Mouse (Mus musculus) heart, embryonic 13.5 days (tissue): ENCODE measurements around the gene Camk1g. TPM values are rescaled to one million over a fixed set of nuclear protein-coding genes. Genes with fewer than 3 reads are reported as not detected.

ENCODE experiments used
- ATAC-seq: fragments of 200-750 bp; cut with Nextera tagmentation; 2 replicates; pipeline ENCODE4 v1.8.0; 2017; ENCODE audit warnings: moderate TSS enrichment; ENCODE audit not compliant: insufficient number of reproducible peaks, low FRiP score, low TSS enrichment; ENCODE audit errors: extremely low read depth
- H3K27ac ChIP-seq: fragments of 300-500 bp; sonication (generic); replicated peaks from 2 replicates; pipeline ENCODE4 v1.5.1; 2015; ENCODE audit warnings: moderate library complexity, mild to moderate bottlenecking, inconsistent platforms
- H3K27me3 ChIP-seq: fragments of 300-500 bp; sonication (generic); replicated peaks from 2 replicates; pipeline ENCODE4 v1.6.1; 2015; ENCODE audit warnings: mild to moderate bottlenecking, inconsistent platforms
- H3K36me3 ChIP-seq: fragments of 300-500 bp; sonication (generic); 2 replicates; pipeline ENCODE4 v1.6.1; 2015; ENCODE audit warnings: mild to moderate bottlenecking, inconsistent platforms
- H3K4me1 ChIP-seq: fragments of 300-500 bp; sonication (generic); 2 replicates; pipeline ENCODE4 v1.6.1; 2015; ENCODE audit warnings: inconsistent platforms
- H3K4me2 ChIP-seq: fragments of 300-500 bp; sonication (generic); 2 replicates; pipeline ENCODE4 v1.6.1; 2015; ENCODE audit warnings: inconsistent platforms, mild to moderate bottlenecking, moderate library complexity
- H3K4me3 ChIP-seq: fragments of 300-500 bp; sonication (generic); 2 replicates; pipeline ENCODE4 v1.5.1; 2015; ENCODE audit warnings: moderate library complexity, mild to moderate bottlenecking, inconsistent platforms
- H3K9ac ChIP-seq: fragments of 300-500 bp; sonication (generic); 2 replicates; pipeline ENCODE4 v1.6.1; 2015; ENCODE audit warnings: inconsistent platforms, mild to moderate bottlenecking, moderate library complexity
- H3K9me3 ChIP-seq: fragments of 300-500 bp; sonication (generic); 2 replicates; pipeline ENCODE4 v1.6.1; 2016; ENCODE audit warnings: inconsistent platforms
- WGBS: fragments of 180-500 bp; shearing (Covaris S2); methylation state at CpG from one replicate; pipeline ENCODE4 v1.1.7; 2015; ENCODE audit warnings: mixed read lengths; 5-methylcytosine and 5-hydroxymethylcytosine counted together
- polyA plus RNA-seq: library from polyadenylated mRNA; unstranded; fragments of >200 nt; fragmentation: Nextera tagmentation; extraction: Ambion mirVana; gene quantifications from 2 replicates; pipeline ENCODE4 v1.2.1, GENCODE M21; 2015

The Camk1g gene
- polyA plus RNA-seq, 1 experiment from 2014 or later = 7.5 TPM

DNA sequence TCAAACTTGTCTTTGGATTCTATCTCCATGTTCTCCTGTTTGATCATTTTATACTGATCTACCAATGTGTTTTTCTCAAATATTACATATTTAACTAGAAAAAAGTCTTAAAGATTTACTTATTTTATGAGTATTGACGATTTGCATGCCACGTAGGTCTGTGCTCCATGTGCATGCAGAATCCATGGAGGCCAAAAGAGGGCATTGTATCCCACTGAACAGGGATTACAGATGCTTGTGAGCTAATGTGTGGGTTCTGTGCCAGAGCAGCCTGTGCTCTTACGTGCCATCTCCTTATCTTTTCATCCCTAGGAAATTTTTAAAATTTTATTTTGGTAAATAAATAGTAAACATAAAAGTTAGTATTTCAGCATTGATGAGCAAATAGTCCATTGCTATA is 22.2 kb upstream of the Camk1g start:
- no peak overlapping the region for H3K4me3 ChIP-seq
- H3K9me3 ChIP-seq = no peaks in the 10 kb centered on the region
- ATAC-seq = no peak
- H3K4me1 ChIP-seq = peaks cover 47% of the 10 kb centered on the region
- no peak overlapping the region for H3K27ac ChIP-seq
- no peak overlapping the region for H3K9ac ChIP-seq
- 80% methylated on average over 3 of the region's 3 CpGs for WGBS
- H3K4me2 ChIP-seq = no peak overlapping the region
- H3K36me3 ChIP-seq = no peaks in the 10 kb centered on the region
- no peaks in the 10 kb centered on the region for H3K27me3 ChIP-seq

DNA sequence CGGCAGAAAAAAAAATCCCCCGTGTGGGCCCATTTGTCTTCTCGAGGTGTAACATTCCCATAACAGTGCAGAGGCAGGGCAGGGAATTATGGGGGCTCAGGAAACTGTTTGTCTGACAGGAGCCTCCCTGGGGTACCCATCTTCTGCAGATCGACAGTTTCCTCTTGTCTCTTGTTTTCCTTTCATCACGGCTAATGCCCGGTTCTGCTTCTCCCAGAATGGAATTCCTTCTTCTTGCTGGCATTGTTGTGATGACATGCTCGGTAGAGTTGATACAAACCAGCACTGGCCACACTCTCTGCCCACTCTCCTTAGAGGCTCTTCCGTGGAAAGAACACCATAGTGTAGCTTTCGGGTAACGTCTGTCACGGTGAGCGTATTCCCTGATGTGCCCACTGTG is 19.9 kb upstream of the Camk1g start:
- Histone ChIP-seq H3K9me3 (no peaks in the 10 kb centered on the region), H3K4me2 (peak overlapping the region; percentile 34), H3K4me3 (no peak overlapping the region), H3K27ac (peak overlapping the region; percentile 64; the same call in 1 of the 2 replicates), H3K4me1 (peaks cover 51% of the 10 kb centered on the region), H3K9ac (0 out of 2 replicates have a peak overlapping the region, but pooled peaks have one; percentile 19), H3K36me3 (no peaks in the 10 kb centered on the region), H3K27me3 (no peaks in the 10 kb centered on the region)
- WGBS = 23% methylated on average over 12 of the region's 12 CpGs
- no peak for ATAC-seq

DNA sequence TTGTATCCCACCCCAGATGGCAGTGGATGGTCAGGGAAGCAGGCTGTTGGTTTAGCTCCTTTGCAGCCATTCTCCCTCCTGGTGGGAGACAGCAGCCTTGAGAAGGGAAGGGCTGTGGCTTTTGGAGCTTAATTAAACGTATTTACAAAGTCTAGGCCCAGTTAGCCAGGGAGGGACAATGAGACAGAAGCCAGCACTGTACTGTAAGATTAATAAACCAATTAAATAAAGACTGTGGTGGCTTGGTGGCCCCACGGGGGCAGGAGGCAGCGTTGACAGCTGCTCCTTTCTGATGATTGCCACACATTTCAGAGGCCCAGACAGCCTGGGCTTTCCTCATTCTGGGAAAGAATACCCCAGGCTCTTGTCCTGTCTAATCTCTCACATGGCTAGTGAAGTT is 19.4 kb upstream of the Camk1g start:
- WGBS = 17% methylated on average over 3 of the region's 3 CpGs
- no peak for ATAC-seq
- peak overlapping the region; percentile 64 for H3K27ac ChIP-seq

DNA sequence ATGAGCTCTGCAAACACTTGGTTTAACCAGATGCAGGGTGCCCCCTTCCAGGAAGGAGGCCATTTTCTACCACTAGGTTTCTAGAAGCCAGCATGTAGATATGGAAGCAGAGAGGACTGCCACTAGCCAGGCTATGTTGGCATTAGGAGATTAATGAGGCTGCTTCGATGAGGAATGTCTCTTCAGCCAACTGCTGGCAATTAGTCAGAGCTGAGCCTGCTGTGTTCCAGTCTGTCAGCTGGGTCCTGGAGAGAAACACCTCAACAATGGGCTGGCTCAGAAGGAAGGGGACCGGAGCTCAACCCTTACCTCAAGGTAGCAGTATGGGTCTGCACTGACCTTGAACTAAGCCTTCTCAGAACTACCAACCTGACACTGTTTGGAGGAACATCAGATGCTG is 17.1 kb upstream of the Camk1g start:
- H3K9me3 ChIP-seq = no peaks in the 10 kb centered on the region
- H3K9ac ChIP-seq = no peak overlapping the region
- H3K4me2 ChIP-seq = no peak overlapping the region
- no peaks in the 10 kb centered on the region for H3K36me3 ChIP-seq
- H3K4me1 ChIP-seq = peaks cover 62% of the 10 kb centered on the region
- no peak for ATAC-seq
- H3K27ac ChIP-seq = no peak overlapping the region
- H3K27me3 ChIP-seq = no peaks in the 10 kb centered on the region
- WGBS = 47% methylated on average over 2 of the region's 2 CpGs
- no peak overlapping the region for H3K4me3 ChIP-seq

More for the DNA sequence above, 19.4 kb upstream of the Camk1g start:
- Histone ChIP-seq H3K9ac (peak overlapping the region; percentile 25; the same call in 1 of the 2 replicates), H3K4me3 (no peak overlapping the region), H3K9me3 (no peaks in the 10 kb centered on the region), H3K4me1 (peaks cover 51% of the 10 kb centered on the region), H3K4me2 (peak overlapping the region; percentile 34), H3K27me3 (no peaks in the 10 kb centered on the region), H3K36me3 (no peaks in the 10 kb centered on the region)

DNA sequence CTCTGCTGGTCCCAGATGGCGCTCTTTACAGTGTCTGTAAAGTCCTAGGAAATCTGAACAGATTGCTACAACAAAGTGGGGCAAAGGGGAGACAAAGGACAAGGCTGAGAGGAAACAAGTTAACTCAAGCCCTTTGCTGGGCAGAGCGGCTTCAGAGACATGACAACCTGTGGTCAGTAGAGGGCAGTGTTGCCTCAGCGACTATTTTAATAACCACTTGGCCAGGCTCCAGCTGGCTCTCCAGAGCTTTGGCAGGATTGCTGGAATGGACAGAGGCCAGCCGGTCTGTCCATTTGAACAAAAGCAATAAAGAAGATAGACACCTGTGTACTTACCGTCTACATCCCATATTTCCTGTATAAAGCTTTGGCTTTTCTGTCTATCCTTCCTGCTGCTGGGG is 16.0 kb upstream of the Camk1g start:
- no peaks in the 10 kb centered on the region for H3K9me3 ChIP-seq
- peaks cover 72% of the 10 kb centered on the region for H3K4me1 ChIP-seq
- H3K27ac ChIP-seq = no peak overlapping the region
- H3K36me3 ChIP-seq = no peaks in the 10 kb centered on the region
- H3K4me2 ChIP-seq = no peak overlapping the region
- ATAC-seq = no peak
- no peak overlapping the region for H3K4me3 ChIP-seq
- no peak overlapping the region for H3K9ac ChIP-seq
- no peaks in the 10 kb centered on the region for H3K27me3 ChIP-seq
- under 1% methylated on average over 5 of the region's 5 CpGs for WGBS

DNA sequence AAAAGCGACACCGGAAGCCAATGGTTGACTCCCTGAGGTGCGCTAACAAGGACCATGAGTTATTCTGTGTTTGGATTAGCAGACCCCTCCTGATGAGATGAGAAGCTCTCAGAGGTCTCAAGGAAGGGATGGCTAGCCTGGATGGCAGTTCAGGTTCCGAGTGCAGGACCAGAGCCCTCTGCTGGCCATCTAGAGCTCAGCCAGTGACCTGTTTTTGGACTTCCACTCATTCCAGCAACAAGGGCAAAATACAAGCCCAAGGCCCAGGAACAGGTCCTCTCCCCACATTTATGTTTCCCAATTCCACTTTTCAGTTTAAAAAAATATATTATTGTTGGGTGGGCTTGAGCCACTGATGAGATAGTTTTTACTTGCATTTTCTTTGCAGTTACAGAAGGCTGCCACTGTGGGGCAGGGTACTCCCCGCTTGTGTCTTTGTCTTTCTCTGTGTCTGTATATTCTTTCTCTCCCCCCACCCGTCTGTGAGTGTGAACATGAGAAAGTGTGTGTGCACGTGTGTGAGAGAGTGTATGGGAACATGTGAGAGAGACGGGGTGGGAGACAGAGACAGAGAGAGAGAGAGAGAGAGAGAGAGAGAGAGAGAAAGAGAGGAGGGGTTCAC is 12.9 kb upstream of the Camk1g start:
- H3K9me3 ChIP-seq = no peaks in the 10 kb centered on the region
- H3K9ac ChIP-seq = peak overlapping the region; percentile 73
- peak overlapping the region; percentile 51 for H3K4me3 ChIP-seq
- peak overlapping the region; percentile 79 for H3K4me2 ChIP-seq
- 3% methylated on average over 8 of the region's 8 CpGs for WGBS
- peaks cover 40% of the 10 kb centered on the region for H3K4me1 ChIP-seq
- no peaks in the 10 kb centered on the region for H3K27me3 ChIP-seq
- ATAC-seq = no peak
- H3K36me3 ChIP-seq = no peaks in the 10 kb centered on the region
- peak overlapping the region; percentile 79 for H3K27ac ChIP-seq

DNA sequence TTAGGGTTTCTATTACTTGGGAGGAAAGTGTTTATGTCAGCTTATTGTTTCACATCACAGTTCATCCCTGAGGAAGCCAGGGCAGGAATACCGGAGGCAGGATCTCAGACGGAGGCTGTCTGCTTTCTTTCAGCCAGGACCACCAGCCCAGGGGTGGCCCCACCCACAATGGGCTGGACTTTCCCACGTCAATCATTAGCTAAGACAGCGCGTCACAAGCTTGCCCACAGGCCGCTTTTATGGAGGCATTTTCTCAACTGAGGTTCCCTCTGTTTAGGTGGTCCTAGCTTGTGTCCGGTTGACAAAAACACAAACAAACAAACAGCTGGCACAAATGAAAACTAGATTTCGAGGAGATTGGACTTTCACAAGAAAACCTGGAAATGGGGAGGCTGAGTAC is 12.3 kb upstream of the Camk1g start:
- under 1% methylated on average over 8 of the region's 8 CpGs for WGBS
- ATAC-seq = peak; percentile 51; the same call in 1 of the 2 replicates
- Histone ChIP-seq H3K4me3 (peak overlapping the region; percentile 51), H3K9ac (peak overlapping the region; percentile 70), H3K4me2 (peak overlapping the region; percentile 79), H3K27ac (peak overlapping the region; percentile 79), H3K9me3 (no peaks in the 10 kb centered on the region), H3K36me3 (no peaks in the 10 kb centered on the region), H3K4me1 (peaks cover 39% of the 10 kb centered on the region), H3K27me3 (no peaks in the 10 kb centered on the region)

DNA sequence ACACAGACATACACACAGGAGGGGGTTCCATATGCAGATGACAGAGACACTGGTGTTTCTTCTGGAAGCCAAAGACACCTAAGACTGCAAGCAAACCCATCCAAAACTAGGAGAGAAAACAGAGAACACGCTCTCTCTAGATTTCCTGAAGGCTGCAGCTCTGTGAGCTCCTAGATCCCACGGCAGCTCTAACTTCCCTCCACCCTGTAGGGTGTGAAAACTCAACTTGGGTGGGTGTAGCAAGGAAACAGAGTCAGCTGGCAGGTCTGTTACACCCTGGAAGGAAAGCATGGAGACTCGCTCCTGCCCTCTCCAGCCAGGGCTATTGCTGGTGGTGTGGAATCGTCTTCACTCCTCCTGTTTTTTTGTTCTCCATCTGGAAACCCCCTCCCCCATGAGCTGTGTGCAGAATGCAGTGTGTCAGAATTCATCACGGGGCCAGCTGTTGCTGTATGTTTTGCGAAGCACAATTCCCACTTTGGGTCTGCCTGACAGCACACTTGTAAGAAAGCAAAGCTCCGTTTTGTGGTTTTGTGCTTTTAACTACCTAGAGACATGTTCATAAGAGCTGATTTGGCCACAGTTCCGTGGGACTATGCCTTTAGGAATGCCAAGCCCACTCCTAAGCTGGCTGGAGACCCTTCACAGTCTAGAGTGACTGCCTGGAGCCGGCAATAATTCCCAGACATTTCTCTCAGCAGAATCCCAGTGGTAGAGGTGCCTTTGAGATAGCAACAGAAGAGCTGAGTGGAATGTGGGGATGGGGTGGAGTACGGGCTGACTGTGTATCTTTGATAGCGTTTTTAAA is 11.7 kb upstream of the Camk1g start:
- Histone ChIP-seq H3K27ac (peak overlapping the region; percentile 79), H3K4me1 (peaks cover 32% of the 10 kb centered on the region), H3K4me2 (peak overlapping the region; percentile 79), H3K9me3 (no peaks in the 10 kb centered on the region), H3K27me3 (no peaks in the 10 kb centered on the region), H3K36me3 (no peaks in the 10 kb centered on the region), H3K9ac (peak overlapping the region; percentile 70), H3K4me3 (peak overlapping the region; percentile 51)
- 23% methylated on average over 11 of the region's 11 CpGs for WGBS
- ATAC-seq = no peak; the same call in 1 of the 2 replicates

DNA sequence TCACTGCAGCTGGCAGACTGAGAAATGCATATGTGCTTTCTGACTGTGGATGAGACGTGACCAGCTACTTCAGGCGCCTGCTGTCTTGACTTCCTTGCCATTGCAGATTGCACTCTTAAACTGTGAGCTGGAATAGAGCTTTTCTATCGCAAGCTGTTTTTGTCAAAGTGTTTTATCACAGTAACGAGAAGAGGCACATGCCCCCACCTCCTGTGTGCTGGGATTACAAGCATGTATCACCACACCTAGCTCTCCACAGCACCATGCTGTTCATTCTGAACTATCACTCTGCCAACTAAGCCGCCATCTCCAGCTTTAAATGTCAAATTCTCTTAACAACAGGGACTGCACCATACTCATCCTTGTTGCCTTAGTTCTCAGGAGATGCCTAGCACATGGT is 10.8 kb upstream of the Camk1g start:
- H3K27ac ChIP-seq = no peak overlapping the region
- 77% methylated on average over 5 of the region's 5 CpGs for WGBS
- no peak for ATAC-seq
- H3K36me3 ChIP-seq = no peaks in the 10 kb centered on the region
- no peak overlapping the region for H3K4me2 ChIP-seq
- no peaks in the 10 kb centered on the region for H3K27me3 ChIP-seq
- peaks cover 32% of the 10 kb centered on the region for H3K4me1 ChIP-seq
- no peaks in the 10 kb centered on the region for H3K9me3 ChIP-seq
- H3K9ac ChIP-seq = no peak overlapping the region
- no peak overlapping the region for H3K4me3 ChIP-seq

DNA sequence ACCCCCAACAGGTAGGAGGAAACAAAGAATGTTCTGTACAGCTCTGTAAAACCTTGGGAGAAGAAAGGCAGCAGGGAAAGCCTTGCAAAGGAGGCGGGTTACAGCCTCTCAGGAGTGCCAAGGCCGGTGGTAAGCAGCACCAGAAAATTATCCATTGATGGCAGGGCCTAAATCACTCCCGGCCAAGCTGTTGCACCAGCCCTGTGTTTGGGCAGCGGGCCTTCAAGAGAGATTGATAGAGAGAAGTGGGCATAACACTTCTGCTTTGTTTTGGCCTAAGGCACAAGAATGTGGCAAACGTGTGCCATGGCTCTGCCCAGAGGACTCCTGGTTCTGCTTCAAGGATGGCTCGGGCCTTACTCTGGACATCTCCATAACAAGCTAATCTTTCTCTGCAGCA is 9.5 kb upstream of the Camk1g start:
- H3K4me1 ChIP-seq = peaks cover 29% of the 10 kb centered on the region

DNA sequence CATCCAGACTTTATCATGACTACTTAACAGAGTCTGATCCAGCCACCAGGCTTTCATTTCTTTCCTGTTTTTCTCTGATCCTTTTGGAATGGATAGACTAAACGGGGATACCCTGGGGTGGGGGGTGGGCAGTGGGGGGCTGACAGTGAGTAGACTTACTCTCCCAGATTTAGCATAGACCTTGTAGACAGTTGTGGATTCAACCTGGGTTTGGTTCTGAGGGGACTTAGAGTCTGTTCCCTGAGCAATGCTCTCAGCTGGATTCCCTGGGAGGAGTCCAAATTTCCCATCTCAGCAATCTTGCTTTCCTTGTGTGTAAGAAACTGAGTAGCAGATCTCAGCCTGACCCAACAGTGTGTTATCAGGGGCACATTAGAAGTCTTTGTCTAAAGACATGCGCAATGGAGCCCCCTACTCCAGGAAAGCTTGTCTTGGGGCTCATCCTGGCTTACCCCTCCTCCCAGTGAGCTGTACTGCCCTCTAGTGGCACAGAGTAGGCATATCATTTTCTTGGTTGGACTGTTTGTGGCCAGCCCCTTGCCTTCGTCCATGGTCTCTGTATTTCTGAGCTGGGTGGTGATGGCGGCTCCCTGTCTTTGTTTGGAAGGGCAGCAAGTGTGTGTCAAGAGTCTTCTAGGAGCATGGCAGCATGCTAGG is 6.5 kb upstream of the Camk1g start:
- Histone ChIP-seq H3K4me2 (no peak overlapping the region), H3K9me3 (no peaks in the 10 kb centered on the region), H3K4me3 (no peak overlapping the region), H3K4me1 (peaks cover 12% of the 10 kb centered on the region), H3K36me3 (no peaks in the 10 kb centered on the region), H3K27ac (no peak overlapping the region), H3K27me3 (no peaks in the 10 kb centered on the region), H3K9ac (no peak overlapping the region)
- ATAC-seq = no peak
- 27% methylated on average over 4 of the region's 4 CpGs for WGBS

More for the DNA sequence above, 9.5 kb upstream of the Camk1g start:
- H3K9ac ChIP-seq = no peak overlapping the region
- no peak for ATAC-seq
- no peaks in the 10 kb centered on the region for H3K9me3 ChIP-seq
- H3K36me3 ChIP-seq = no peaks in the 10 kb centered on the region
- H3K4me3 ChIP-seq = no peak overlapping the region
- WGBS = 63% methylated on average over 6 of the region's 6 CpGs
- no peak overlapping the region for H3K4me2 ChIP-seq
- no peak overlapping the region for H3K27ac ChIP-seq
- no peaks in the 10 kb centered on the region for H3K27me3 ChIP-seq
